Mouse (Mus musculus): ENCODE results near the gene Gm26558. TPM values are rescaled to one million over a fixed set of nuclear protein-coding genes. Genes with fewer than 3 reads are reported as not detected.

The Gm26558 gene
- polyA plus RNA-seq, 1 experiment from 2014 or later: 5.9 TPM

- H3K27ac ChIP-seq: no peak overlapping the region
Observed at GRCm38 (mm10) chr2:70619232-70619835, 42.6 kb downstream of the Gm26558 start.

GRCm38 (mm10) chr2:70616617-70617016 is 45.3 kb downstream of the Gm26558 start:
- ATAC-seq (ENCODE audit: insufficient number of reproducible peaks, low FRiP score, low TSS enrichment, low read depth): no peak
- Histone ChIP-seq H3K4me2 (no peak overlapping the region), H3K4me1 (no peaks in the 10 kb centered on the region), H3K9me3 (no peaks in the 10 kb centered on the region), H3K9ac (no peak overlapping the region), H3K27me3 (no peaks in the 10 kb centered on the region), H3K4me3 (no peak overlapping the region), H3K36me3 (no peaks in the 10 kb centered on the region), H3K27ac (no peak overlapping the region)
- 71% methylated on average over 3 of the region's 3 CpGs for WGBS

More at GRCm38 (mm10) chr2:70619232-70619835, 42.6 kb downstream of the Gm26558 start:
- no peak overlapping the region for H3K4me3 ChIP-seq
- 85% methylated on average over 6 of the region's 6 CpGs for WGBS
- no peaks in the 10 kb centered on the region for H3K9me3 ChIP-seq
- no peak overlapping the region for H3K4me2 ChIP-seq
- no peaks in the 10 kb centered on the region for H3K4me1 ChIP-seq
- ATAC-seq (ENCODE audit: insufficient number of reproducible peaks, low FRiP score, low TSS enrichment, low read depth): no peak
- H3K9ac ChIP-seq: no peak overlapping the region
- H3K36me3 ChIP-seq: no peaks in the 10 kb centered on the region
- H3K27me3 ChIP-seq: no peaks in the 10 kb centered on the region

GRCm38 (mm10) chr2:70616076-70616475 is 45.8 kb downstream of the Gm26558 start:
- Histone ChIP-seq H3K36me3 (no peaks in the 10 kb centered on the region), H3K9me3 (no peaks in the 10 kb centered on the region), H3K4me2 (no peak overlapping the region), H3K9ac (no peak overlapping the region), H3K27ac (no peak overlapping the region), H3K4me3 (no peak overlapping the region), H3K4me1 (no peaks in the 10 kb centered on the region), H3K27me3 (no peaks in the 10 kb centered on the region)
- ATAC-seq (ENCODE audit: insufficient number of reproducible peaks, low FRiP score, low TSS enrichment, low read depth): no peak
- 69% methylated on average over 2 of the region's 2 CpGs for WGBS

GRCm38 (mm10) chr2:70614745-70615351 is 47.1 kb downstream of the Gm26558 start:
- Histone ChIP-seq H3K9me3 (no peaks in the 10 kb centered on the region), H3K27me3 (no peaks in the 10 kb centered on the region), H3K9ac (no peak overlapping the region), H3K27ac (no peak overlapping the region), H3K4me2 (no peak overlapping the region), H3K4me1 (no peaks in the 10 kb centered on the region), H3K36me3 (no peaks in the 10 kb centered on the region), H3K4me3 (no peak overlapping the region)
- WGBS: 75% methylated on average over 7 of the region's 7 CpGs
- ATAC-seq (ENCODE audit: insufficient number of reproducible peaks, low FRiP score, low TSS enrichment, low read depth): no peak

Other genes with a start within 250 kb of the Gm26558 start
- 4.4 and 5.5 TPM in 2 replicates for gene Sp5, start 187.2 kb downstream of the Gm26558 start, polyA plus RNA-seq (2015; fragmentation: Nextera tagmentation; extraction: Ambion mirVana)
- gene Erich2, start 153.3 kb downstream of the Gm26558 start, polyA plus RNA-seq (2015; fragmentation: Nextera tagmentation; extraction: Ambion mirVana): 2.2 and 2.7 TPM in 2 replicates
- gene Gad1, start 109.0 kb downstream of the Gm26558 start, polyA plus RNA-seq (2015; fragmentation: Nextera tagmentation; extraction: Ambion mirVana): 0.24 and 0.49 TPM in 2 replicates
- gene Gorasp2, start 532 bp downstream of the Gm26558 start, polyA plus RNA-seq (2015; fragmentation: Nextera tagmentation; extraction: Ambion mirVana): 188 and 192 TPM in 2 replicates
- 24.1 and 27.9 TPM in 2 replicates for gene Tlk1, start 163.6 kb upstream of the Gm26558 start, polyA plus RNA-seq (2015; fragmentation: Nextera tagmentation; extraction: Ambion mirVana)

All from limb, embryonic 15.5 days (tissue).